Mouse (Mus musculus) embryonic stem cell, embryonic (primary cell): ENCODE measurements around the gene Ncaph2.

ENCODE experiments used
- CTCF ChIA-PET, 4 experiments: fragments of 300-600 bp in 2 of 4; fragments of 350-600 bp in 2 of 4; sonication (Branson Sonifier 250); formaldehyde crosslinking; loops; one replicate each; lab custom pipeline; 2022; ENCODE audit warnings: inconsistent platforms in 2 of 4; lab: Charles Lee
- POLR2A ChIA-PET, 4 experiments: fragments of 300-600 bp in 2 of 4; fragments of 350-600 bp in 2 of 4; sonication (Branson Sonifier 250); formaldehyde crosslinking; loops; one replicate each; lab custom pipeline; 2022; ENCODE audit warnings: antibody characterized with exemption in 4 of 4, inconsistent platforms in 1 of 4; lab: Charles Lee

The Ncaph2 gene

DNA sequence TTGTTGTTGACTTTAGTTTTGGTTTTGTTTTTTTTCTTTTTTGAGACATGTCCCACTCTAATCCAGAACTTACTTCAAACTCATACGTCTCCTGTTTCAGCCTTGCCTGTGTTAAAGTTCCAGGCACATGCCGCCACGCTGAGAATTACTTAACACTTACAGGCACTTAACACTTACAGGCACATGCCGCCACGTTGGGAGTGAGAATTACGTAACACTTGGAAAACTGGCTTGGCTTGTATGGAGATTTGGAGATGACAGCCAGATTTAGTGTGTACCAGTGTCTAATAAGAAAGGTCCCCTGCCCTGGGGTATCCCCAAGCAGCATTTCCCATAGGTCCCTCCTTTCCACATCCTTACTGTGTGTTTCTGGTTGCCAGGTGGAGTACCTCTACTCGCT, 7.5 kb downstream of the Ncaph2 start:
- ChIA-PET CTCF (interaction anchor here in 2 of 4 experiments (0.6 to 3.2 kb wide), 3 partner anchors 11 to 48 kb away, joined by 3 to 20 read pairs (median 15); partner anchors contain the start of gene Sco2 (in 2 of the 2)), POLR2A (interaction anchor here in 2 of 4 experiments (1.3 to 16.3 kb wide), 6 partner anchors 10 to 66 kb away, joined by 3 to 248 read pairs (median 6); partner anchors contain the start of genes Sco2 (in 2 of the 2), C730034F03Rik (in 1 of the 2), Chkb (in 1 of the 2) and Gm44502 (in 1 of the 2))

- POLR2A ChIA-PET = interaction anchor here in 3 of 4 experiments (1.3 to 16.3 kb wide), 6 partner anchors 7 to 12 kb away, joined by 5 to 248 read pairs (median 12); partner anchors contain the start of genes Sco2 (in 3 of the 3), Lmf2 (in 2 of the 3), Ncaph2 (in 2 of the 3) and Odf3b (in 1 of the 3)
- CTCF ChIA-PET = interaction anchor here in 3 of 4 experiments (1.3 to 3.2 kb wide), 3 partner anchors 8 to 9 kb away, joined by 5 to 20 read pairs (median 15); partner anchors contain the start of gene Sco2 (in 3 of the 3)
These were observed 9.6 kb downstream of the Ncaph2 start for GRCm38 (mm10) chr15:89365141-89365551.

DNA sequence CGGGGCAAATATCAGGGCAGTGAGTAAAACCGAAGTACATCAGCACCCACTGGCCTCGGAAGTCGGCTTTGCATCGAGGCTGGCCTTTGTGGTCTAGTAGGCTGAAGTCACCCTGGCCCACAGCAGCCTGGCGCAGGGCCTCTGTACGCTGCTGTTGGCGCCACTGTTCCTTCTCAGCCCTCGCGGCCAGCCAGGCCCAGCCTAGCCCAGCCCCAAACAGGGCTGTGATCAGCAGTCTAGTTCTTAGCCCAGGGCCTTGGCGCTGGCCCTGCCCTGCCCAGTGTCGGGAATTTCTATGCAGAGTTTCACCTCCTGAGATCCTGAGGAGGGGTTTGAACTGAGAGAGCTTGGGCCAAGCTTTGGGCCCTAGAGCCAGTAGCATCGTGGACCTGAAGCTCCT, 16.5 kb downstream of the Ncaph2 start:
- ChIA-PET CTCF (interaction anchor here (0.6 to 3.1 kb wide), 7 partner anchors 8 to 162 kb away, joined by 3 to 30 read pairs (median 15); partner anchors contain the start of genes Lmf2 (in 2 of the 4), Ncaph2 (in 2 of the 4), C730034F03Rik (in 1 of the 4) and Chkb (in 1 of the 4)), POLR2A (interaction anchor here (0.5 to 14.1 kb wide), 32 partner anchors 8 to 510 kb away, joined by 3 to 248 read pairs (median 3); partner anchors contain the start of genes Lmf2 (in 3 of the 4), Ncaph2 (in 3 of the 4), C730034F03Rik (in 2 of the 4) and Gm44502 (in 2 of the 4))

- POLR2A ChIA-PET = interaction anchor here (0.5 to 14.1 kb wide), 32 partner anchors 8 to 672 kb away, joined by 3 to 248 read pairs (median 6); partner anchors contain the start of genes Lmf2 (in 3 of the 4), Ncaph2 (in 3 of the 4), Klhdc7b (in 2 of the 4) and Pim3 (in 2 of the 4)
- CTCF ChIA-PET = interaction anchor here (0.6 to 3.1 kb wide), 17 partner anchors 8 to 1518 kb away, joined by 3 to 30 read pairs (median 6); partner anchors contain the start of genes Lmf2 (in 2 of the 4), Ncaph2 (in 2 of the 4), C730034F03Rik (in 1 of the 4) and Chkb (in 1 of the 4)
These were observed 17.0 kb downstream of the Ncaph2 start for GRCm38 (mm10) chr15:89372536-89372935.

GRCm38 (mm10) chr15:89373027-89373761, 17.7 kb downstream of the Ncaph2 start:
- CTCF ChIA-PET = interaction anchor here (0.5 to 3.1 kb wide), 60 partner anchors 9 to 1517 kb away, joined by 3 to 30 read pairs (median 4); partner anchors contain the start of genes C730034F03Rik (in 3 of the 4), Chkb (in 3 of the 4), Cpt1b (in 3 of the 4) and Gm44502 (in 3 of the 4)
- POLR2A ChIA-PET = interaction anchor here (0.6 to 14.1 kb wide), 55 partner anchors 8 to 673 kb away, joined by 3 to 248 read pairs (median 4); partner anchors contain the start of genes Cpt1b (in 3 of the 4), Lmf2 (in 3 of the 4), Ncaph2 (in 3 of the 4) and Pim3 (in 3 of the 4)

DNA sequence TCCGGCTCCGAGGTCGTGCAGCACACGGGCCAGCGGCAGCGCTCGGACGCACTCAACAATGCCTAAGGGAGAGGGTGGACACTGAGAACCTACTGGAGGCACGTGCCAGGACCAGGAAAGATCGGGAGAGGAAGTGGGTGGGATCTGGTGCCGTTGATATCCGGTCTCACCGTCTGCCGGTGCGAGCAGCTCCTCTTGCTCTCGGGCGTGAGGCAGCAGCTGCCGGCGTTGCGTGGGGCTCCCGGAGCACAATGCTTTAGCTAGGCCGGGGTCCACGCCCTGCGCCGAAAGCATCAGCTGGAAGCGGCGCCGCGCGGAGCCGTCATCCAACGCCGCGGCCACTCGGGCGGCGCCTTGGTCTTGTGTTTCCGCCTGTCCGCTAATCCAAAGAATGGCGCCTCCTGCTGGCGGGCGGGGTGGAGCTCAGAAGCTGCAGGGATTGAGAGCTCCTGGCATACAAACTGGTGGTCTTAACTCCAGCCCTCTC, 18.3 kb downstream of the Ncaph2 start, which contains the start of gene Sco2:
Gene Sco2, minus strand, starts transcription at position 85 of the 487 bp plus-strand sequence.
- CTCF ChIA-PET = interaction anchor here (0.5 to 3.1 kb wide), 57 partner anchors 9 to 607 kb away, joined by 3 to 30 read pairs (median 4); partner anchors contain the start of genes C730034F03Rik (in 3 of the 4), Chkb (in 3 of the 4), Cpt1b (in 3 of the 4) and Gm44502 (in 3 of the 4)
- POLR2A ChIA-PET = interaction anchor here (0.6 to 14.1 kb wide), 55 partner anchors 9 to 665 kb away, joined by 3 to 248 read pairs (median 4); partner anchors contain the start of genes Cpt1b (in 3 of the 4), Lmf2 (in 3 of the 4), Ncaph2 (in 3 of the 4) and C730034F03Rik (in 2 of the 4)

GRCm38 (mm10) chr15:89374340-89374739, 18.8 kb downstream of the Ncaph2 start:
- CTCF ChIA-PET = interaction anchor here (0.6 to 3.1 kb wide), 47 partner anchors 10 to 508 kb away, joined by 3 to 30 read pairs (median 4); partner anchors contain the start of genes C730034F03Rik (in 3 of the 4), Chkb (in 3 of the 4), Gm44502 (in 3 of the 4) and Lmf2 (in 3 of the 4)
- POLR2A ChIA-PET = interaction anchor here (0.6 to 14.1 kb wide), 46 partner anchors 10 to 666 kb away, joined by 3 to 248 read pairs (median 4); partner anchors contain the start of genes Cpt1b (in 3 of the 4), Lmf2 (in 3 of the 4), Ncaph2 (in 3 of the 4) and C730034F03Rik (in 2 of the 4)

GRCm38 (mm10) chr15:89374801-89375534, 19.4 kb downstream of the Ncaph2 start:
- ChIA-PET CTCF (interaction anchor here in 3 of 4 experiments (1.1 to 2.7 kb wide), 4 partner anchors 11 to 101 kb away, joined by 3 to 20 read pairs (median 10); no protein-coding TSS in a partner anchor), POLR2A (interaction anchor here in 3 of 4 experiments (1.0 to 14.1 kb wide), 12 partner anchors 10 to 539 kb away, joined by 3 to 248 read pairs (median 24); partner anchors contain the start of genes Lmf2 (in 2 of the 3), Ncaph2 (in 2 of the 3), Adm2 (in 1 of the 3) and C730034F03Rik (in 1 of the 3))

DNA sequence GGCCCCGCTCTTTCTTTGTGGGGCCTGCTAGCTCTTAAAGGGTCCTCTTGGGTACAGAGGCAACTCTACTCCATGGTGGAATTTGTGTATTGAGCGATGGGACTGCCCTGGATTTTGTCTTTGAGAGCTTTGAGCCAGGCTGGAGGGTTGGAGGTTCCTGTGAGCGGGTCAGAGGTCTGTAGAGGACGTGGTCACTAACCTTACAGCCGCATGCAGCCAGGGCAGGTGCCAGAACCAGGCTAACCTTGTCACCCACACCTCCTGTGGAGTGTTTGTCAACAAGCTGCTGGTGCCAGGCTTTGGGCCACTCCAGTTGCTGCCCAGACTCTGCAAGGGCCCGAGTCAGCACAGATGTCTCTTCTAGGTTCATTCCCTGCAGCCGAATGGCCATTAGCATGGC, 20.5 kb downstream of the Ncaph2 start:
- ChIA-PET CTCF (no interaction called here), POLR2A (interaction anchor here in 2 of 4 experiments (1.0 to 14.1 kb wide), 9 partner anchors 8 to 79 kb away, joined by 3 to 248 read pairs (median 6); partner anchors contain the start of genes Klhdc7b (in 2 of the 2), Lmf2 (in 2 of the 2), Ncaph2 (in 2 of the 2) and C730034F03Rik (in 1 of the 2))

DNA sequence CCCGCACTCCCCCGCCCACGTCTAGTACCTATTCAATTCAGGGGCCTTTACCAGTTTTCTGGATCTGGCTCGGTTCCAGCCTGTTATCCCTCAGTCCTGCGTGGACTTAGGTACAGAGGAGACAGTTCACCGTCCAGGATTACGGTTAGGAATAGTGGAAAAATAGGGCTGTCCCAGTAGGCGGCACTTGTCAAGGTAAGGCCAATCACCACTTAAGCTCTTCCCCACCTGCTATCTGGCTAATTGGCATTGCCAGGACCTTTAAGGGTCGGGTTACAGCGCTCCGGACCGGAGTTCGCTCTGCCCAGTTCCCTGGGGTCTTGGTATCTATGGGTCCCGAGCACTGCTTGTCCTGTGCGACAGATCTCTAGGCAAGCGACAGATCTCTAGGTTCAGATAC, 21.4 kb downstream of the Ncaph2 start, which contains the start of gene Tymp:
Gene Tymp, minus strand, starts transcription at position 83 of the 400 bp plus-strand sequence.
- CTCF ChIA-PET = interaction anchor here in 1 of 4 experiments (0.6 kb wide), 1 partner anchor 66 kb away, joined by 3 read pairs; no protein-coding TSS in a partner anchor
- POLR2A ChIA-PET = interaction anchor here in 3 of 4 experiments (0.6 to 14.1 kb wide), 18 partner anchors 8 to 238 kb away, joined by 3 to 248 read pairs (median 5); partner anchors contain the start of genes C730034F03Rik (in 2 of the 3), Chkb (in 2 of the 3), Gm44502 (in 2 of the 3) and Klhdc7b (in 2 of the 3)

- CTCF ChIA-PET = interaction anchor here in 1 of 4 experiments (0.6 kb wide), 2 partner anchors 14 to 66 kb away, joined by 3 to 4 read pairs; no protein-coding TSS in a partner anchor
- POLR2A ChIA-PET = interaction anchor here in 2 of 4 experiments (0.7 to 14.1 kb wide), 16 partner anchors 8 to 239 kb away, joined by 3 to 248 read pairs (median 5); partner anchors contain the start of genes C730034F03Rik (in 2 of the 2), Chkb (in 2 of the 2), Gm44502 (in 2 of the 2) and Arsa (in 1 of the 2)
These were observed 21.8 kb downstream of the Ncaph2 start for GRCm38 (mm10) chr15:89377362-89377761.

- CTCF ChIA-PET = interaction anchor here (0.5 to 1.1 kb wide), 6 partner anchors 10 to 229 kb away, joined by 3 to 4 read pairs (median 3); partner anchors contain the start of genes Chkb (in 1 of the 4) and Mapk11 (in 1 of the 4)
- POLR2A ChIA-PET = interaction anchor here in 3 of 4 experiments (0.6 to 14.1 kb wide), 27 partner anchors 7 to 167 kb away, joined by 3 to 248 read pairs (median 5); partner anchors contain the start of genes Adm2 (in 2 of the 3), C730034F03Rik (in 2 of the 3), Chkb (in 2 of the 3) and Cpt1b (in 2 of the 3)
These were observed 22.7 kb downstream of the Ncaph2 start for GRCm38 (mm10) chr15:89377938-89378828.

DNA sequence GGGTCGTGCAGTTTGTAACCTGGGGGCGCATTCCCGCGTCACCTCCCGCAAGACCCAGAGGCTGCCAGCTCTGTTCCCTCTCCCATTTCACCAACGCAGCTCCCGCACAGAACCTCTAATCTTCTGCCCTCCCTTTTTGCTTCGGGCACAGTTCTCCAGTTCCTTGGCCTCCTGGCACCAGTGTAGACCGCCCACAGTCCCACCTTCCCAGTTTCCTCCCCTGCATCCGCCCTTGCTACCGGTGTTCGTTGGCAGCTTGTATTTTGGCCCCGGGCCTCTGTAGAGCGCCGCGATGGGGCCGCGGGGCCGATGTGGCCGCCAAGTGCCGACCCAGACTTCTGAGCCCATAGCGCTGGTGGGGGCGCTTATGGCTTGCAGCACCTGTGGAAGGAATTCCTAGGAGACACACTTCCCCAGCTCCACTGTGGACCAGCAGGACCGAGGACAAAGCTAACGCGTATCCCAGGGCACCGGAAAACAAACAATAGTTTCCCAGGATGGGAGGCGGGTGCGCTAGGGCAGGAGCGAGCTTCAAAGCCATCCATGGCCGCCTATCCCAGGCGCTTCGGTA, 23.4 kb downstream of the Ncaph2 start, which contains the start of gene Odf3b:
Gene Odf3b, minus strand, starts transcription at position 452 of the 571 bp plus-strand sequence.
- ChIA-PET CTCF (interaction anchor here in 3 of 4 experiments (0.5 to 1.4 kb wide), 6 partner anchors 8 to 172 kb away, joined by 3 to 5 read pairs (median 4); partner anchors contain the start of gene Chkb (in 1 of the 3)), POLR2A (interaction anchor here in 3 of 4 experiments (0.6 to 14.1 kb wide), 25 partner anchors 8 to 168 kb away, joined by 3 to 248 read pairs (median 4); partner anchors contain the start of genes Adm2 (in 2 of the 3), C730034F03Rik (in 2 of the 3), Chkb (in 2 of the 3) and Cpt1b (in 2 of the 3))
